Mouse (Mus musculus): ENCODE results near the gene Top1. TPM values are rescaled to one million over a fixed set of nuclear protein-coding genes. Genes with fewer than 3 reads are reported as not detected.

Top1 gene
- polyA plus RNA-seq, 1 experiment = 21.2 TPM

DNA sequence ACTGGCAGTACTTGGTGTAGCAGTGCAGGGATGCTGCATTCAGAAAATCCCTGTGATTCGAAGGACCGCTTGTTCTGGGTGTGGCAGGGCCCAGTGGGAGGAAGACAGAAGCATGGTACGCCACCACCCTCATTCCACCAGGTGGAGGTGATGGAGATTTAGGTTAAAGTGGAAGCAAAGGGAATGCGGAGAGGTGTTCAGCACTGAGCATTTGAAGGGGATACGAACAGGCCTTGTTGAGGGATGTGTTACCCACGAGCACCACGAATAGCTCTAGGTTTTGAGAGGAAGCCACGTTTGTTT lies 16.2 kb upstream of the Top1 start:
- Histone ChIP-seq H3K27me3 (ENCODE audit: control insufficient read depth, insufficient read depth, low read length) (no peaks in the 10 kb centered on the region), H3K4me3 (ENCODE audit: control insufficient read depth, insufficient read depth, low read length) (no peak overlapping the region), H3K36me3 (ENCODE audit: control insufficient read depth, insufficient read depth, low read length) (no peaks in the 10 kb centered on the region), H3K4me1 (replicated peaks; ENCODE audit: control insufficient read depth, insufficient read depth, low read length) (no peaks in the 10 kb centered on the region), H3K27ac (ENCODE audit: control insufficient read depth, insufficient read depth, low read length) (no peak overlapping the region)
- TF ChIP-seq CTCF (IDR thresholded peaks at IDR 0.05; ENCODE audit: borderline replicate concordance, control insufficient read depth, extremely low read depth, insufficient read depth, low read length, poor library complexity) = no peak
- TF ChIP-seq POLR2A (IDR thresholded peaks at IDR 0.05; ENCODE audit: control insufficient read depth, extremely low read depth, insufficient read depth, low read length, poor library complexity) = no peak
- no peak for DNase-seq
- WGBS = 88% methylated on average over 8 of the region's 8 CpGs

GRCm38 (mm10) chr2:160630872-160631597 lies 14.7 kb upstream of the Top1 start:
- 92% methylated on average over 9 of the region's 9 CpGs for WGBS
- H3K36me3 ChIP-seq (ENCODE audit: control insufficient read depth, insufficient read depth, low read length) = no peaks in the 10 kb centered on the region
- no peak overlapping the region for H3K27ac ChIP-seq (ENCODE audit: control insufficient read depth, insufficient read depth, low read length)
- DNase-seq = no peak
- no peaks in the 10 kb centered on the region for H3K27me3 ChIP-seq (ENCODE audit: control insufficient read depth, insufficient read depth, low read length)
- no peaks in the 10 kb centered on the region for H3K4me1 ChIP-seq (replicated peaks; ENCODE audit: control insufficient read depth, insufficient read depth, low read length)
- TF ChIP-seq CTCF (IDR thresholded peaks at IDR 0.05; ENCODE audit: borderline replicate concordance, control insufficient read depth, extremely low read depth, insufficient read depth, low read length, poor library complexity) (no peak), POLR2A (IDR thresholded peaks at IDR 0.05; ENCODE audit: control insufficient read depth, extremely low read depth, insufficient read depth, low read length, poor library complexity) (no peak)
- H3K4me3 ChIP-seq (ENCODE audit: control insufficient read depth, insufficient read depth, low read length) = no peak overlapping the region

GRCm38 (mm10) chr2:160639911-160640717 lies 5.6 kb upstream of the Top1 start:
- 93% methylated on average over 13 of the region's 13 CpGs for WGBS
- no peak overlapping the region for H3K4me3 ChIP-seq (ENCODE audit: control insufficient read depth, insufficient read depth, low read length)
- no peaks in the 10 kb centered on the region for H3K4me1 ChIP-seq (replicated peaks; ENCODE audit: control insufficient read depth, insufficient read depth, low read length)

GRCm38 (mm10) chr2:160641176-160641575 lies 4.5 kb upstream of the Top1 start:
- no peak for DNase-seq
- Histone ChIP-seq H3K4me3 (ENCODE audit: control insufficient read depth, insufficient read depth, low read length) (no peak overlapping the region), H3K27me3 (ENCODE audit: control insufficient read depth, insufficient read depth, low read length) (no peaks in the 10 kb centered on the region), H3K36me3 (ENCODE audit: control insufficient read depth, insufficient read depth, low read length) (no peaks in the 10 kb centered on the region), H3K27ac (ENCODE audit: control insufficient read depth, insufficient read depth, low read length) (no peak overlapping the region), H3K4me1 (replicated peaks; ENCODE audit: control insufficient read depth, insufficient read depth, low read length) (no peaks in the 10 kb centered on the region)
- 80% methylated on average over 2 of the region's 2 CpGs for WGBS
- TF ChIP-seq CTCF (IDR thresholded peaks at IDR 0.05; ENCODE audit: borderline replicate concordance, control insufficient read depth, extremely low read depth, insufficient read depth, low read length, poor library complexity) = no peak
- TF ChIP-seq POLR2A (IDR thresholded peaks at IDR 0.05; ENCODE audit: control insufficient read depth, extremely low read depth, insufficient read depth, low read length, poor library complexity) = no peak

More at GRCm38 (mm10) chr2:160639911-160640717, 5.6 kb upstream of the Top1 start:
- TF ChIP-seq CTCF (IDR thresholded peaks at IDR 0.05; ENCODE audit: borderline replicate concordance, control insufficient read depth, extremely low read depth, insufficient read depth, low read length, poor library complexity) (no peak), POLR2A (IDR thresholded peaks at IDR 0.05; ENCODE audit: control insufficient read depth, extremely low read depth, insufficient read depth, low read length, poor library complexity) (no peak)
- DNase-seq = no peak
- Histone ChIP-seq H3K36me3 (ENCODE audit: control insufficient read depth, insufficient read depth, low read length) (no peaks in the 10 kb centered on the region), H3K27ac (ENCODE audit: control insufficient read depth, insufficient read depth, low read length) (no peak overlapping the region), H3K27me3 (ENCODE audit: control insufficient read depth, insufficient read depth, low read length) (no peaks in the 10 kb centered on the region)

- TF ChIP-seq CTCF (IDR thresholded peaks at IDR 0.05; ENCODE audit: borderline replicate concordance, control insufficient read depth, extremely low read depth, insufficient read depth, low read length, poor library complexity) = no peak
- no peak for TF ChIP-seq POLR2A (IDR thresholded peaks at IDR 0.05; ENCODE audit: control insufficient read depth, extremely low read depth, insufficient read depth, low read length, poor library complexity)
- Histone ChIP-seq H3K27me3 (ENCODE audit: control insufficient read depth, insufficient read depth, low read length) (no peaks in the 10 kb centered on the region), H3K4me1 (replicated peaks; ENCODE audit: control insufficient read depth, insufficient read depth, low read length) (no peaks in the 10 kb centered on the region), H3K4me3 (ENCODE audit: control insufficient read depth, insufficient read depth, low read length) (peak overlapping the region; percentile 92), H3K36me3 (ENCODE audit: control insufficient read depth, insufficient read depth, low read length) (no peaks in the 10 kb centered on the region), H3K27ac (ENCODE audit: control insufficient read depth, insufficient read depth, low read length) (peak overlapping the region; percentile 53)
- DNase-seq = peak; percentile 60
- WGBS = under 1% methylated on average over 76 of the region's 76 CpGs
Observed at GRCm38 (mm10) chr2:160646144-160646844, 606 bp downstream of the Top1 start.

DNA sequence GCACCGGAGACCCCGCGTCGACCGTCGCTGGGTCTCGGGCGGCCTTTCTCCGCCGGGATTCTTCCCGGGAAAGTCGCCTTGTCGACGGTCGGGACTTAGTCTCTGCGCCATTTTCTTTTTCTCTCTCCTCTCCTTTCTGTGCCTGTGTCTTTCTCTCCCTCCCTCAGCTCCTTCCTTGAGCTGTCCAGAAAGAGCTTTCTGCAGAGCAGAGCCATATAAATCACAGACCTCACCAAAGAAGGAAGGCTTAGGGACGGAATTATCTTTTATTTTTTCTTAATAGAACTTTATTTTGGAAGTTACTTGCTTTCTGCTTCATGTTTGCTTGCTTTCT lies 1.1 kb downstream of the Top1 start:
- Histone ChIP-seq H3K27ac (ENCODE audit: control insufficient read depth, insufficient read depth, low read length) (no peak overlapping the region), H3K4me3 (ENCODE audit: control insufficient read depth, insufficient read depth, low read length) (peak overlapping the region; percentile 92), H3K36me3 (ENCODE audit: control insufficient read depth, insufficient read depth, low read length) (no peaks in the 10 kb centered on the region), H3K4me1 (replicated peaks; ENCODE audit: control insufficient read depth, insufficient read depth, low read length) (no peaks in the 10 kb centered on the region), H3K27me3 (ENCODE audit: control insufficient read depth, insufficient read depth, low read length) (no peaks in the 10 kb centered on the region)
- WGBS = under 1% methylated on average over 17 of the region's 17 CpGs
- no peak for TF ChIP-seq CTCF (IDR thresholded peaks at IDR 0.05; ENCODE audit: borderline replicate concordance, control insufficient read depth, extremely low read depth, insufficient read depth, low read length, poor library complexity)
- no peak for TF ChIP-seq POLR2A (IDR thresholded peaks at IDR 0.05; ENCODE audit: control insufficient read depth, extremely low read depth, insufficient read depth, low read length, poor library complexity)
- DNase-seq = no peak

Measured in thymus, adult 2 months (tissue).